Mouse (Mus musculus): ENCODE measurements around the gene Zbtb34. TPM values are rescaled to one million over a fixed set of nuclear protein-coding genes. Genes with fewer than 3 reads are reported as not detected.

Zbtb34 gene
- polyA plus RNA-seq, 1 experiment from 2014 or later, result 7.3 TPM

DNA sequence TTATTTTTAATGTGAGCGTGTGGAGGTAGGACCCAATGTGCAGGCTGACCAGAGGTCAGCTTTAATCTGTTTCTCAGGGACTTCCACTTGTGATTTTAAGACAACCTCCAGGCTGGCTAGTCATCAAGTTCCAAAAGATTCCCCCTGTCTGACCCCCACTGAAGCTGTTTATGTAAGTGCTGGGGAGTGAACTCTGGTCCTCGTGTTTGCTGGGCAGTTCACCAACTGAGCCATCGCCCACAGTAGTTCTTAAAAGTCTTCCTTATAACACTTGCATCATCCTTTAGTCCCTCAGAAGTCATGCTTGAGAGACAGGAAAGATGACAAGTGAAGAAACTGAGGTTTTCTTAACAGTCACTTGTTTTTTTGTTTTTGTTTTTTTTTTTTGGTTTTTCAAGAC is 25.6 kb upstream of the Zbtb34 start:
- peaks cover 66% of the 10 kb centered on the region for H3K36me3 ChIP-seq
- no peaks in the 10 kb centered on the region for H3K27me3 ChIP-seq
- ATAC-seq, result no peak
- H3K9ac ChIP-seq (replicated peaks), result no peak overlapping the region
- H3K27ac ChIP-seq, result no peak overlapping the region
- no peak overlapping the region for H3K4me2 ChIP-seq (replicated peaks)
- H3K4me1 ChIP-seq (replicated peaks), result peaks cover 14% of the 10 kb centered on the region
- H3K9me3 ChIP-seq, result no peaks in the 10 kb centered on the region
- 84% methylated on average over 3 of the region's 3 CpGs for WGBS
- no peak overlapping the region for H3K4me3 ChIP-seq (replicated peaks)

DNA sequence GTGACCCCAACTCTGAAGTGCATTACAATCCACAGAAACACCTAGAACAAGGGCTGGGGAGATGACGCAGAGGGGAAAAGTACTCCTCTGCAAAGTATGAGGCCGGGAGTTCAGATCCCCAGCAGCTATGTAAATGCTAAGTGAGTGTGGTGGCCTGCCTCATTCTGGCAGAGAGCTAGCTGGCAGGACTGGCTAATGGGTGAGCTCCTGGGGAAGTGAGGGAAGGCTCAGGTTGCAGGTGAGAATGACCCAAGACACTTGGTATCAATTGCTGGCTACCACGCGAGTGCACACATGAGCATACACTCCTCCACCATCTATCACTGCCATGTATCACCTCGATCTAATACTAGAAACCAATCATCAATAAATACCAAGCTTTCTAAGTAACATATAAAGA is 25.1 kb upstream of the Zbtb34 start:
- no peak for ATAC-seq
- H3K4me2 ChIP-seq (replicated peaks), result no peak overlapping the region
- H3K9me3 ChIP-seq, result no peaks in the 10 kb centered on the region
- H3K27me3 ChIP-seq, result no peaks in the 10 kb centered on the region
- H3K9ac ChIP-seq (replicated peaks), result no peak overlapping the region
- H3K36me3 ChIP-seq, result peaks cover 66% of the 10 kb centered on the region
- 93% methylated on average over 5 of the region's 5 CpGs for WGBS
- peaks cover 14% of the 10 kb centered on the region for H3K4me1 ChIP-seq (replicated peaks)
- H3K4me3 ChIP-seq (replicated peaks), result no peak overlapping the region
- no peak overlapping the region for H3K27ac ChIP-seq

DNA sequence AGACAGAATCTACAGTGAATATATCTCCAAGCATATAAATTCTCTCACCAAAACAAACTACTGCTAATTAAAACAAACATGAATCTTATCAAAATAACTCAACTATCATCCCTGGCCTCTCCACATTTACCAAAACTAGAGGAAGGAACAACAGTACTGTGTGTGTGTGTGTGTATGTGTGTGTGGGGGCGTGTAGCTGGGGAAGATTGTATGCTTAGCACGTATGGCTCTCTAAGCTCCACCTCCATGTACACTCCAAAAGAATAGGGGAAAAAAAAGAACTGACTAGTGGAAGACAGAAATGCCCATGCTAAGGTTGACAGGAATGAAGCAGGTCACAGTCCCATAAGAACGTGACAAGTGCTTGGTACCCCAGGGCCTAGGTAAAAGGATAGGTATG is 24.2 kb upstream of the Zbtb34 start:
- Histone ChIP-seq H3K4me2 (replicated peaks) (no peak overlapping the region), H3K9me3 (no peaks in the 10 kb centered on the region), H3K4me1 (replicated peaks) (peaks cover 14% of the 10 kb centered on the region), H3K9ac (replicated peaks) (no peak overlapping the region), H3K4me3 (replicated peaks) (no peak overlapping the region), H3K36me3 (peaks cover 70% of the 10 kb centered on the region), H3K27ac (no peak overlapping the region), H3K27me3 (no peaks in the 10 kb centered on the region)
- no peak for ATAC-seq
- 91% methylated on average over 3 of the region's 3 CpGs for whole genome bisulfite sequencing

GRCm38 (mm10) chr2:33454816-33455215 is 23.7 kb upstream of the Zbtb34 start:
- WGBS, result 91% methylated on average over 8 of the region's 8 CpGs
- Histone ChIP-seq H3K4me1 (replicated peaks) (peaks cover 14% of the 10 kb centered on the region), H3K9ac (replicated peaks) (no peak overlapping the region), H3K9me3 (no peaks in the 10 kb centered on the region), H3K27ac (no peak overlapping the region), H3K36me3 (peaks cover 69% of the 10 kb centered on the region), H3K27me3 (no peaks in the 10 kb centered on the region), H3K4me2 (replicated peaks) (no peak overlapping the region), H3K4me3 (replicated peaks) (no peak overlapping the region)
- ATAC-seq, result no peak

DNA sequence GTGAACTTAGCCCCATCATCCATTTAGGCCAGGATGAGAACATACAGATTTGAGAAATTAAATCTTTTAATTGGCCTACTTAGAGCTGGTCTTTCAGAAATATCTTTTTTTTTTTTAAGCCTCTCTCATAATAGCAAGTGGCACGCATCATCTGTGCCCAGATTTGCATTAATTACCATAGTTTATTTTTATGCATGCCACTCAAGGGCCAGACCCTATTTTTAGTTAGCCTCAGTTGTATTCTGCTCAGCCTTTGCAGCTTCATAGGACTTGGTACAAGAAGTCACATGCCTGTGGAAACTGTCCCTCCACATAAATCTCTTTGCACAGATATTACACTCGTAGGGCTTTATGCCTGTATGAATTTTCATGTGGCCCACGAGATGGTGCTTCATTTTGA is 22.4 kb upstream of the Zbtb34 start:
- Histone ChIP-seq H3K27me3 (no peaks in the 10 kb centered on the region), H3K4me3 (replicated peaks) (no peak overlapping the region), H3K4me2 (replicated peaks) (no peak overlapping the region), H3K27ac (no peak overlapping the region), H3K9ac (replicated peaks) (0 out of 2 replicates have a peak overlapping the region, but pooled peaks have one; percentile 8), H3K9me3 (no peaks in the 10 kb centered on the region), H3K4me1 (replicated peaks) (peaks cover 14% of the 10 kb centered on the region), H3K36me3 (peaks cover 75% of the 10 kb centered on the region)
- ATAC-seq, result no peak
- WGBS, result 70% methylated on average over 3 of the region's 3 CpGs

DNA sequence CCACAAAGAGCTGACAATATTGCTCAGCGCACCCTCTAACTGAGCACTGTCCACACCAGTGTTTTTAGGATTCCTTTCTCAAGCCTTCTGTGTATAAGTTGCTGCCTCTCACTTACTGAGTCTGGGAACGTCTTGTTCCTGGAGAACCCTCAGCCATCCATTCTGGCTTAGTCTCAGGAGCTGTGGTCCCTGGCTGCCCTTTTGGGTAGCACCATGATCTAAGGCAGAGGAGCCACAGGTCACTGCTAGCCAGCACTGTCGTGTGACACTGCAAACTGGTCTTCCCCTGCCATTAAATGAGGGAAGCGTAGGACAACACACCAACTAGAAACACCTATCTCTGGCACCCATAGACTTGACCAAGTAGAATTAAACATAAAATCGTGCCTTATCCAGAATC is 21.6 kb upstream of the Zbtb34 start:
- peaks cover 14% of the 10 kb centered on the region for H3K4me1 ChIP-seq (replicated peaks)
- no peak overlapping the region for H3K4me2 ChIP-seq (replicated peaks)
- no peak overlapping the region for H3K27ac ChIP-seq
- 91% methylated on average over 5 of the region's 5 CpGs for WGBS
- peaks cover 73% of the 10 kb centered on the region for H3K36me3 ChIP-seq
- no peak for ATAC-seq
- no peak overlapping the region for H3K4me3 ChIP-seq (replicated peaks)
- H3K27me3 ChIP-seq, result no peaks in the 10 kb centered on the region
- no peak overlapping the region for H3K9ac ChIP-seq (replicated peaks)
- no peaks in the 10 kb centered on the region for H3K9me3 ChIP-seq

DNA sequence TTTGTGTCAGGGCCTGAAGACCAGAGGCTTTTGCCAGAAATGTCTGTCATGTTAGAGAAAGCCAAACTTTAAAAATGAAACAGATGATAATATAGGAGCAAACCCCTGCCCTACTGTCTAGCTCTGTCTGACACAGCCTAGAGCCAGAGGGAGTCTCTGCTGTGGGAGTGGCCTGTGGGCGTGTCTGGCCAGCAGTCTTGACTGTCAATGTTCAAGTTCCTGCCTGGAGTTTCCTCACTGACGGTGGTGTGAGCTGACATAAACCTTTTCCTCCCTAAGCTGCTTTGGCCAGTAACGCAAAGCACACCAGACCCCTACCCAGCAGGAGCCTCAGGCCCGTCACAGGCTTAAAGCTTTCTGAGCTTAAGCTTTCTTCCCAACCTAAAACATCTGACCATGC is 21.0 kb upstream of the Zbtb34 start:
- 57% methylated on average over 4 of the region's 4 CpGs for WGBS
- peaks cover 71% of the 10 kb centered on the region for H3K36me3 ChIP-seq

DNA sequence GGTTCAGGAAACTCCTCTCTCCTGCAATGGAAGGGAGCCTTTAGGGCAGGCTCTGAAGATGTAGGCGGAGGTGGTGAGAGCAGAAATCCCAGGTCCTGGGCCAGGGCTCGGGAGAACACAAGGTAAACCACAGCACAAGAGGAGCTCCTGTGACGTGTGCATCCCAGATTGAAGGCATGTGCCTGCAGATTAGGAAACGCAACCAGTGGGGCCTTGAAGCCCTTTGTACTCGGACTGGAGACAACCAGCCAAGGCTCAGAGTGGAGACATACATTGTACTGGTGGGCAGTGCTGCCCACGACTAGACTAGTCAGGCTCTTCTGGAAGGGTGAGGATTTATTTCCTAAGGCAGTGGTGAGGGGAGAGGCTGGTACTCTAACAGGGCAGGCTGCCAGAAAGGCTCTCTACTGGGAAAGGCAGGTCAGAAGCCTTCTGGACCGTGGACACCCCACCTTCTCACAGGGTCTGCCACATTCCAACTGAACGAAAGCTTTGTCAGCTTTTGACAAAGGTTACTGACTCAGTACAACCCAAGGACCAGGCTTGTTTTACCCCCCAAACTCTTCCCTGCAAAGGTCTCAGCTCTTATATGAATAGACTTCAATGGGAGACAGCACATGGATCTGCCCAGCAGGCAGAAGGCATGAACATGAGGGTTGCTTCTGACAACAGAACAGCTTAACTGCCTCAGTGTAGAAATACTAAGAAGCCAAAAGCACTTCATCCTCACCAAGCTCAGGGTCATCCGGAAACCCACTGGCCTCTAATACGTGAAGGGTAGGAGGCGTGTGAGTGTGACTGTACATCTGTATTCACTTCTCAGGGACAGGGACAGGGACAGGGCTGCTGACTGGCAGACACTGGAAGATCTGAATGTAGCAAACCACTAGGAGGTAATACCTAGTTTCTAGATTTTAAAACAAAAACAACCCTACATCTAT is 20.2 kb upstream of the Zbtb34 start:
- no peak for ATAC-seq
- H3K36me3 ChIP-seq, result peaks cover 71% of the 10 kb centered on the region
- no peak overlapping the region for H3K27ac ChIP-seq
- peaks cover 14% of the 10 kb centered on the region for H3K4me1 ChIP-seq (replicated peaks)
- no peaks in the 10 kb centered on the region for H3K9me3 ChIP-seq
- WGBS, result 89% methylated on average over 11 of the region's 11 CpGs
- H3K9ac ChIP-seq (replicated peaks), result no peak overlapping the region
- no peak overlapping the region for H3K4me3 ChIP-seq (replicated peaks)
- no peaks in the 10 kb centered on the region for H3K27me3 ChIP-seq
- no peak overlapping the region for H3K4me2 ChIP-seq (replicated peaks)

More for the DNA sequence above, 21.0 kb upstream of the Zbtb34 start:
- Histone ChIP-seq H3K9ac (replicated peaks) (no peak overlapping the region), H3K4me2 (replicated peaks) (no peak overlapping the region), H3K4me1 (replicated peaks) (peaks cover 14% of the 10 kb centered on the region), H3K9me3 (no peaks in the 10 kb centered on the region), H3K27ac (no peak overlapping the region), H3K27me3 (no peaks in the 10 kb centered on the region), H3K4me3 (replicated peaks) (no peak overlapping the region)
- ATAC-seq, result no peak

DNA sequence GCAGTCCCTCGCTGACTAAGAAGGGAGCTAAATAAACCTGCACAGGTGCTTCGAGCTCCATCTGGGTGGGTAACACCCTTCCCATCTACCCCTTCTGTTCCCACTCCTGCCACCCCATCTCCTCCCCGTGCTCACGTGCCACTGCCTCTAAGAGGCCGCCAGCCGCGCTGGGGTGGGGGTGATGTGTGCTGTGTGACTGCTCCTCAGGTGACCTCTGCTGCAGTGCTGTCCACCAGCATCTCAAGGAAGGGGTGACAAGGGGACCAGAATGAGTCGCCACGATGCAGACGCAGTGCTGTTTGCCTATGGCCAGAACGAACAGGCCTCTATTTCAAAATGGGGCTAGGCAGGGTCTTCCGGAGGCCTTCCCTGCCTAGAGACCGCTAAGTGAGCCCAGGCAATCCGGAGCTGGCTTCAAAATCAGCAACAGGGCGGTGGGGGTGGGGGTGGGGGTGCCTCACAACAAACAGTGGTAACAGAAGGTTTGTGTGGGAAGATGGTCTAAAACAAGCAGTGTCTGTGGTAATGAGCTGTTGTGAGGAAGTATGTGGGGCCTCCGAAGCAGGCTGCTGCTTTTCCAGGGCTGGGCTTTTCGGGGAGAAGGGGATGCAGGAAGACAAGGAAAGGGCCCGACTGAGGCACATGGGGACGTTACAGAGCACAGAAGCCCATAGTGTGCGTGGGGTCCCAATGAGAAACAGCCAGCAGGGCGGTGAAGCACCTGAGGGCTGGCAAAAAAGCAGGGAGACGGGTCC is 18.2 kb upstream of the Zbtb34 start:
- WGBS, result 93% methylated on average over 22 of the region's 22 CpGs
- Histone ChIP-seq H3K4me2 (replicated peaks) (no peak overlapping the region), H3K36me3 (peaks cover 50% of the 10 kb centered on the region), H3K9me3 (no peaks in the 10 kb centered on the region), H3K4me1 (replicated peaks) (peaks cover 17% of the 10 kb centered on the region), H3K27me3 (no peaks in the 10 kb centered on the region), H3K4me3 (replicated peaks) (no peak overlapping the region), H3K27ac (no peak overlapping the region), H3K9ac (replicated peaks) (no peak overlapping the region)
- no peak for ATAC-seq

GRCm38 (mm10) chr2:33446796-33447195 is 15.7 kb upstream of the Zbtb34 start:
- Histone ChIP-seq H3K27me3 (no peaks in the 10 kb centered on the region), H3K4me3 (replicated peaks) (no peak overlapping the region), H3K9ac (replicated peaks) (no peak overlapping the region), H3K4me2 (replicated peaks) (no peak overlapping the region), H3K4me1 (replicated peaks) (0 out of 2 replicates have a peak, but pooled peaks cover 4% of the 10 kb centered on the region), H3K36me3 (peaks cover 28% of the 10 kb centered on the region), H3K27ac (no peak overlapping the region), H3K9me3 (no peaks in the 10 kb centered on the region)
- WGBS, result 65% methylated on average over 1 of the region's 1 CpGs
- no peak for ATAC-seq

DNA sequence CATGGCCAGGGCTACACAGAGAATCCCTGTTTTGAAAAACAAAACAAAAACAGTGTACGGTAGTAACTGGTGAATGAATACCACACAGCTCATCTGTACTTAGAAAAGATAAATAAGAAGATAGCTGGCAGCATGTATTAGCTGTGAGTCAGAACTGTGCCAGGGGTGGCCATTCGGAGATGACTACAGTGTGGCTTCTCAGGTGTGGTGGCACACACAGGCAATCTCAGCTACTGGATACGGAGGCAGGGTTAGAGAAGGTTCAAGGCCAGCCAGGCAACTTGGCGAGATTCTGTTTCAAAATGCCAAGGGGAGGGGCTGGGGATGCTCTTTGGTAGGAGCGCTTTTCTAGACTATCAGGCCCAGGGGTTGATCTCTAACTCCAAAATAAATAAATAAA is 14.6 kb upstream of the Zbtb34 start:
- no peak for ATAC-seq
- whole genome bisulfite sequencing, result 90% methylated on average over 5 of the region's 5 CpGs
- 0 out of 2 replicates have a peak, but pooled peaks cover 2% of the 10 kb centered on the region for H3K27me3 ChIP-seq

DNA sequence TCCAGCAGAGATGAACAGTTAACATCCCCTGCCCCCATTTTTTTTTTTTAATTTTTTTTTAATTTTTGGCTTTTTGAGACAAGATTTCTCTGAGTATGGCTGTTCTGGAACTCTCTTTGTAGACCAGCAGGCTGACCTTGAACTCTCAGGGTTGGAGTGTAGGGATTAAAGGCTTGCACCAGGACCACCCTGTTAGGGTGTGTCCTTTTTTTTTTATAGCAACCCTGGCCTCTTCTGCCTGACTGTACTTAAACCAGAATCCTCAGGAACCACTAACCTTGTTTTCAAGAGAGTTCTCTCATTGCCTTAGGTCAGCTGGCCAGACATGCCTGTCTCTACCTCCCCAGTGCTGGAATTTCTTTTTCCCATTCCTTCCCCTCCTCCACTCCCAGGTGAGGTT is 13.7 kb upstream of the Zbtb34 start:
- Histone ChIP-seq H3K27ac (no peak overlapping the region), H3K4me3 (replicated peaks) (no peak overlapping the region), H3K4me2 (replicated peaks) (no peak overlapping the region), H3K4me1 (replicated peaks) (peaks cover 17% of the 10 kb centered on the region), H3K27me3 (0 out of 2 replicates have a peak, but pooled peaks cover 4% of the 10 kb centered on the region), H3K9ac (replicated peaks) (no peak overlapping the region), H3K9me3 (no peaks in the 10 kb centered on the region), H3K36me3 (peaks cover 16% of the 10 kb centered on the region)
- ATAC-seq, result no peak

More for the DNA sequence above, 14.6 kb upstream of the Zbtb34 start:
- peaks cover 19% of the 10 kb centered on the region for H3K36me3 ChIP-seq
- no peak overlapping the region for H3K4me3 ChIP-seq (replicated peaks)
- peaks cover 8% of the 10 kb centered on the region for H3K4me1 ChIP-seq (replicated peaks)
- H3K27ac ChIP-seq, result no peak overlapping the region
- H3K9me3 ChIP-seq, result no peaks in the 10 kb centered on the region
- H3K4me2 ChIP-seq (replicated peaks), result no peak overlapping the region
- no peak overlapping the region for H3K9ac ChIP-seq (replicated peaks)
